Mouse (Mus musculus) ZHBTc4 (cell line): ENCODE results near the gene Olfr1152.

Experiments
- DNase-seq: peaks from one replicate; pipeline ENCODE4 v3.0.0-alpha.2; 2011; ENCODE audit warnings: low read depth, low spot score

Gene Olfr1152

DNA sequence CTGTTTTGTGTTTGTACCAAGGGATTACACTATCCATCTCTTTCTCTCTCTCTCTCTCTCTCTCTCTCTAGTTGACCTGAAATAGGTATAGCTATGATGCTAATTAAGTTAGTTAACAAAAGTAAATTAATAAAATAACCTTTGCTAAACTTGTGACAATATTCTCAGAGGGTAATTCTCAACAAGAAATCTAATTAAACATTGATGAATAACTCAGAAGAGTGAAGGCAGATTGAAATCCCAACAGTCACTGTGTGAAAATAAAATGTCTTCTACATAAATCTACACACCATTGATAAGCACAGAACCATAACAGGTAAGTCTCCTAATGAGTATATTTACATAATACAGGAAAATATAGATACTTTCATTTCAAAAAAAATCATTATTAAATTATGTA is at the start of gene Olfr1152:
Olfr1152 (plus strand) TSS at position 301 of the 400 bp plus-strand sequence.
- DNase-seq: no peak

DNA sequence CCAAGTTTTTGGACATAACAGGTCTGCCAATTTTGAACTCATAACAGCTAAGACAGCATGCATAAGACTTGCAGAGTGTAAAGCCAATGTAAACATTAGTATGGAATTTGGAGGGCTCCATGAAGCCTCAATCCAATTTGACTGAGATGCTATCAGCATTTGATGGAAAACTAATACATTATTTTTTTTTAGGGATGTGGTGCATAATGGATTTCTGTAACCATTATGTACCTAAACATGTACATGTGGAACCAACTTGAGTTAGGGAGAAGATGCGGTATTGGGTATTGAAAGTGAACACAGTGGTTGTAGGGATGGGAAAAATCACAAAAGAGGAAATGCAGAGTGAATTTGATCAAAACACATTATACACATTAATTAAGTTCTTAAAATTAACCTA is 36.1 kb upstream of the Olfr1152 start, which contains the start of gene Olfr1148:
Olfr1148 (plus strand) TSS at position 301 of the 400 bp plus-strand sequence.
- no peak for DNase-seq

DNA sequence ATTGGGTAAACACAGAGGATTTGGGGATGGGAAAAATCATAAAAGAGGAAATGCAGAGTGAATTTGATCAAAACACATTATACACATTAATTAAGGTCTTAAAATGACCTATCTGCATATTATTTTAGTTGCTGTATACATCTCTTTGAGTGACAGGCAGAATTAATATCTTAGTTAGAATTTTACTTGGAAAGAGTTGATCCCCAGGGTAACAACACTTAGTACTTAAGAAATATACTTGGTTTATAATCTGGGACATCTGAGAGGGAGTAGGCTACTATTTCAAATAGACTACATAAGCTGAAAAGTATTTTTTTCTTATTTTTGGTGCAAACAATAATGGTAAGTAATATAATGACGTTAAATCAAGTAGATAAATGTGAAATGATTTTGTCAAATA is 22.6 kb upstream of the Olfr1152 start, which contains the start of gene Olfr1150-ps1:
Olfr1150-ps1 (plus strand) TSS at position 301 of the 400 bp plus-strand sequence.
- no peak for DNase-seq

DNA sequence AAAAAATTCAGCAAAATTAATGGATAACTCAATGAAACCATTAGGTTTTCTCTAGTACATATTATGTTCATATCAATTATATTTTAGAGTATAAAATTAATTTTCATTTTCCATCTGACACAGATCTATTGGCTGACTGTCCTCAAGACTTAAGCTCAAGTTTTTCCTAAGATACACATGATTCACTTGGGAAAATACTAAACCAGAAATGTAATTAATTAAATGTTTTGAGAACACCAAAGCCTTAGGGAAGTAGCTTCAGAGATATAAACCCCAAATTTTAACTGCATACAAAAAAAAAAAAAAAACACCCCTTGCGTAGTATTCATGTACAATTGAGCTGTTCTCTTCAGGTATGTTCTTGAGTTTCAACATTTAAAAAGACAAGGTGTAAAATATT is 10.7 kb upstream of the Olfr1152 start, which contains the start of gene Olfr1151:
Olfr1151 (plus strand) TSS at position 301 of the 400 bp plus-strand sequence.
- DNase-seq: no peak

DNA sequence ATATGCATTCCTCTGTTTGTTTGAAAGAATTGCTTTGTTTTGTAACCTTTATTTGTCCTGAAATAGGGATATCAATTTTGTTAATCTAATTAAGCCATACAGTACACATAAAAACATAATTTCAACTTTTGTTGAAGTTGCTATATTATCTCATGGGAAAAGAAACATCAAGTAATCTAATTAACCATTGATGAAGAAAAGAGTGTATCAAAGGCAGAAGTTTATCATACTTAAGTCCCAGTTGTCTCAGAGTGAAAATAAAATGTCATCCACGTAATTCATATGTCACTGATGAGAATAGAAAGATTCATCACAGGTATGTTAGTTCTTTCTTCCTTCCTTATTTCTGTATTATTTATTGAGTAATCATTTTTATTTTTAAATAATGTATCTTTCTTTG is 28.4 kb downstream of the Olfr1152 start, which contains the start of gene Olfr1153:
Olfr1153 (plus strand) TSS at position 301 of the 400 bp plus-strand sequence.
- no peak for DNase-seq

DNA sequence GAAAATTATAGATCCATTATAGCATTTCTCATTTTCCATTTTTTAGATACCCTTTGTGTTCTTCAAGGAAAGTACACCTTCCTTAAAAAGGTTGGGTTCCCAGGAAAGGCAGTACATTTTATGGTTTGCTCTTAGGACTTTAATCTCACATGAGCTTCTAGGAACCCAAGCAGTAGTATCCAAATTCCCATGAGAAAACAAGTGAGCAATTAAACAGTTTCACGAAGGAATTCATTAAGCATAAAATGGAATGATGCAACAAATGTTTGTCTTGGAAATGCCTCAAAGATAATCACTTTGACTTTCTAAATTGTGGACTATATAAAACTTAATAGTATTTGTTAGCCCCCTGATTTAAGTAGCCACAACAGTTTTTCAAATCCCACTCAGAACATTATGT is 38.8 kb downstream of the Olfr1152 start, which contains the start of gene Olfr1154:
Olfr1154 (minus strand) TSS at position 101 of the 400 bp plus-strand sequence.
- no peak for DNase-seq
